Mouse (Mus musculus) midbrain, embryonic 10.5 days (tissue): ENCODE data around the gene Vipr2. TPM values are rescaled to one million over a fixed set of nuclear protein-coding genes. Genes with fewer than 3 reads are reported as not detected.

Source experiments
- DNase-seq: peaks from one replicate; pipeline ENCODE4 v3.0.0-alpha.2; 2017; ENCODE audit warnings: low spot score
- H3K27ac ChIP-seq: fragments of 300-500 bp; sonication (generic); replicated peaks from 2 replicates; pipeline ENCODE4 v1.5.1; 2016; ENCODE audit warnings: mild to moderate bottlenecking
- H3K27me3 ChIP-seq: fragments of 300-500 bp; sonication (generic); 2 replicates; pipeline ENCODE4 v1.6.1; 2016; ENCODE audit warnings: low read depth, mild to moderate bottlenecking; ENCODE audit not compliant: poor library complexity, severe bottlenecking
- H3K36me3 ChIP-seq: fragments of 300-500 bp; sonication (generic); 2 replicates; pipeline ENCODE4 v1.6.1; 2016; ENCODE audit warnings: mild to moderate bottlenecking, moderate library complexity
- H3K4me1 ChIP-seq: fragments of 300-500 bp; sonication (generic); 2 replicates; pipeline ENCODE4 v1.6.1; 2016
- H3K4me3 ChIP-seq: fragments of 300-500 bp; sonication (generic); 2 replicates; pipeline ENCODE4 v1.5.1; 2016; ENCODE audit warnings: mild to moderate bottlenecking, moderate library complexity
- H3K9me3 ChIP-seq: fragments of 300-500 bp; sonication (generic); replicated peaks from 2 replicates; pipeline ENCODE4 v1.6.1; 2016; ENCODE audit warnings: mild to moderate bottlenecking
- WGBS: fragments of 180-500 bp; shearing (Covaris S2); methylation state at CpG from one replicate; pipeline ENCODE4 v1.1.7; 2016; 5-methylcytosine and 5-hydroxymethylcytosine counted together
- polyA plus RNA-seq: library from polyadenylated mRNA; unstranded; fragments of >200 nt; fragmentation: Nextera tagmentation; extraction: Ambion mirVana; gene quantifications from 2 replicates; pipeline ENCODE4 v1.2.1, GENCODE M21; 2016

Vipr2 gene
- polyA plus RNA-seq, 1 experiment from 2014 or later, result 2.9 TPM

DNA sequence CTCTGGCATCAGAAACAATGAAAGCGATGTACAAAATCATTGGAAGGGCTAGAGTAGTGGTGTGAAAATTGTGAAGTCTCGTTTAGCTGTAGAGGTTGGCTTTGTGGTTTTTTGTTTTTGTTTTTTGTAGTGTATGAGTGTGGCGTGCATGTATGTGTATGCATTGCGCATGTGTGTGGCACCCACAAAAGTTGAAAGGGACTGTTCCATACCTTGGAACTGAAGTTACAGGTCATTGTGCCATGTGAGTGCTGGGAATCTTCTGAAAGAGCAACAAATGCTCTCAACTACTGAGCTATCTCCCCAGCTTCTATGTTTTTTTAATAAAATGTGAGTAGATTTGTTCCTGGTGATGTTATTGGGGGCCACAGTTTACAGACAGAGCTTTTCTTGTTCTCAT, 14.5 kb upstream of the Vipr2 start:
- Histone ChIP-seq H3K9me3 (peaks cover 51% of the 10 kb centered on the region), H3K4me1 (no peaks in the 10 kb centered on the region), H3K36me3 (peaks cover 45% of the 10 kb centered on the region), H3K4me3 (no peak overlapping the region), H3K27ac (no peak overlapping the region), H3K27me3 (no peaks in the 10 kb centered on the region)
- DNase-seq, result no peak
- 95% methylated on average over 4 of the region's 4 CpGs for WGBS

DNA sequence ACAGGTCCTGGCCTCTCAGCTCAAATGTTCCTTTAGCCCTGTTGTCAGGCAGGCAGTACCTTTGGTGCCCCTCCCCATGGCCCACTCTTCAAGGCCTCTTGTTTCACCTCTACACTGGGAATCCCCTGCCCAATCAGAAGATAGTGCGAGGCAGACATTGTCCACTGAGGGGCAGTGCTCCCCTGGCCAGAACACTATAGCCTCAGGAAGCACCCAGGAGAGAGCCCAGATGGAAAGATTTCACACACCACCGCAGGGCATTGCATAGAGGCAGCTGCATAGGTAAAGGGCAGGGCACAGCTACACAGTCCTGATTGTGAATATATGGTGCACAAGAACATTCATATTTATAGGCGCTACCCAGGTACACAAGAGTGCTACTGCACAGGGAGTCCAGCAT, 6.5 kb upstream of the Vipr2 start:
- no peak overlapping the region for H3K4me3 ChIP-seq
- H3K27ac ChIP-seq, result no peak overlapping the region
- no peaks in the 10 kb centered on the region for H3K9me3 ChIP-seq
- H3K36me3 ChIP-seq, result no peaks in the 10 kb centered on the region
- H3K27me3 ChIP-seq, result peaks cover 10% of the 10 kb centered on the region
- peak; percentile 62 for DNase-seq
- H3K4me1 ChIP-seq, result no peaks in the 10 kb centered on the region
- WGBS, result 23% methylated on average over 3 of the region's 3 CpGs

DNA sequence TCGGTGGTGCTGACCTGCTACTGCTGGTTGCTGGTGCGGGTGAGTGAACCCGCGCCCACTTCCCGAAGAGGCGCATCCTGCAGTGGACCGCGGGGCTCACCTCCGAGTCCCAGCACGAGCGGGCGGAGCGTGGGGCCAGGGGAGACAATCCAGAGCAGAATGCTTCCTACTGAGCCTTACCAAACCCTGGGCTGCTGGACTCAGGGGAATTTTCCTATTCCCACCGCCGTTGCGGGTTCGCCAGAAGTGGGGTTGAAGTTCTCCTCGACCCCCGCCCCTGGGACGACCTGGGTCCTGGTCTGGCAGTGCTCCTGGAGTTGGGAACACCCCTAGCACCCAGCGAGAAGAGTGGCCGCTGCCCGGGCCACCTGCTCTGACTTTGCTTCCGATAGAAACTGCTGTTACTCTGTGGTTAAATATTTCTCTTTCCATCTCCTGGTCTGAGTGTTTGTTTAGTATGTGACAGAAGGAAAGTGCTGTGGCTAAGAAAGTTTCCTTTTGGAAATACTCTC, 385 bp downstream of the Vipr2 start:
- Histone ChIP-seq H3K36me3 (no peaks in the 10 kb centered on the region), H3K4me1 (peaks cover 17% of the 10 kb centered on the region), H3K4me3 (peak overlapping the region; percentile 72), H3K27ac (peak overlapping the region; percentile 88), H3K9me3 (no peaks in the 10 kb centered on the region), H3K27me3 (peaks cover 40% of the 10 kb centered on the region)
- under 1% methylated on average over 24 of the region's 24 CpGs for WGBS
- DNase-seq, result no peak

DNA sequence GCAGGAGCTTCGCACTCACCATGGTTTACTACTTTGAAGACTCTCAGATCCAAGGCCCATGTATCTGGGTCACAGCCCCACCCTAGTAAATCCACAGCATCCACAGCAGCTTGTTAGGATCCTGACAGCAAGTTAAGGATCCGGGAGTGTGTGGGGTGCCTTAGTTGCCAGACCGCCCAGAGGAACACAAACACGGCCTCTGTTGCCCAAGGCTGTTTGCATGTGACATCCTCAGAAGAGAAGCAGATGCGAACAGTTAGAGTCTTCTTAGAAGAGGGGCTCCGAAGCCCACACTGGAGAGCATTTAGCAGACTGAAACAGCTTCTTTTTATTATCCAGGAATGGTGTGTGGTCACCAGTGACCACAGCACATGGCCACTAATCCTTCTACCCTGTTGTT, 5.6 kb downstream of the Vipr2 start:
- DNase-seq, result peak; percentile 2
- Histone ChIP-seq H3K4me1 (peaks cover 5% of the 10 kb centered on the region), H3K9me3 (no peaks in the 10 kb centered on the region), H3K27me3 (peaks cover 15% of the 10 kb centered on the region), H3K36me3 (no peaks in the 10 kb centered on the region), H3K27ac (no peak overlapping the region), H3K4me3 (no peak overlapping the region)
- 84% methylated on average over 6 of the region's 6 CpGs for WGBS

DNA sequence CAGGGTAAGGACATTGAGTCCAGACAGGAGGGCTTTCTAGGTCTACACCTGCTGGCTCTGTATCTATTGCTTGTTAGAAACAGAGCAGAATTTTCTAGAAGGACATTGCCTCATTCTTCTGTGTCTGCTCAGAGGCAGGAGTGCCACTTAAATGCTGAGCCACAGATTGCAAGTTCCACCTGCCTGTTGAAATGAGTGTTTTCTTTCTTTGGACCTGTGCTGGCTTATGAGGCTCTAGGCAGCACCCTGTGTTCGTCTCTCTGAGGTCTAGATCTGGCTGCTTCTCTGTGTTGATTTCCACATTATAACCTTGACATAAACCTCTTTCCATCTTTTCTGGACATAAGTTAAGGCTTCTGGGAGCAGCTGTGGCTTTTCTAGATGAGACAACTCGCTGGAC, 6.8 kb downstream of the Vipr2 start:
- WGBS, result 91% methylated on average over 2 of the region's 2 CpGs
- no peak overlapping the region for H3K4me3 ChIP-seq
- no peaks in the 10 kb centered on the region for H3K36me3 ChIP-seq
- H3K4me1 ChIP-seq, result no peaks in the 10 kb centered on the region
- H3K27ac ChIP-seq, result no peak overlapping the region
- H3K27me3 ChIP-seq, result peaks cover 3% of the 10 kb centered on the region
- no peaks in the 10 kb centered on the region for H3K9me3 ChIP-seq
- no peak for DNase-seq

DNA sequence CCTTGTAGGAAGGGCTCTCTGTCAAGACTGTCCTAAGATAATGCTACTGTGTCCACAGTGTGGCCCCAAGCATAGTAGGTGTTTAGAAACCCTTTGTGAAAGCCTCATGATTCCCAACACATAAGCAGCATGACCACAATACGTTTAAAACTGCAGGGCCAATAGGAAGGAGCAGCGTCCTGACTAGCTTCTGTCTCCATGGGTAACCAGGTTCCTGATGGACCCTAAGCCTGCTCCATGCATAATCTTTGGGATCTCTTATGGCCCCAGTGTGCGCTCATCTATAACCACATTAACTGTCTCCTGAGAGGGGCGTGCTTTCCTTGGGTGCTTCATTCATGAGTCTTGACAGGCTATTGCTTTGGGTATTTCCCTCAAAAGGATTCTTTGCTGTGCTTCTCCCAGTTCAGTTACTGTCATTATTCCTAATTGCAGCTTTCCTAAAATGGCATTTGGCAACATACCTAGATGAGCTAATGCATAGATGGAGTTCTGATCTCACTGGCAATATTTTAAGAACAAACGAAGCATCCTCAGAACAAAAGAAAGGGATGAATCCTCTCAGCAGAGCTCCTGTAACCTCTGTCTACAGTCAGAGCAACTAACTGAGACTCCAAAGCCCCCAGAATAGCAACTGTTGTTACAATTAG, 9.6 kb downstream of the Vipr2 start:
- no peaks in the 10 kb centered on the region for H3K9me3 ChIP-seq
- DNase-seq, result no peak
- 90% methylated on average over 5 of the region's 5 CpGs for WGBS
- no peak overlapping the region for H3K27ac ChIP-seq
- no peaks in the 10 kb centered on the region for H3K36me3 ChIP-seq
- H3K4me1 ChIP-seq, result no peaks in the 10 kb centered on the region
- no peaks in the 10 kb centered on the region for H3K27me3 ChIP-seq
- no peak overlapping the region for H3K4me3 ChIP-seq

DNA sequence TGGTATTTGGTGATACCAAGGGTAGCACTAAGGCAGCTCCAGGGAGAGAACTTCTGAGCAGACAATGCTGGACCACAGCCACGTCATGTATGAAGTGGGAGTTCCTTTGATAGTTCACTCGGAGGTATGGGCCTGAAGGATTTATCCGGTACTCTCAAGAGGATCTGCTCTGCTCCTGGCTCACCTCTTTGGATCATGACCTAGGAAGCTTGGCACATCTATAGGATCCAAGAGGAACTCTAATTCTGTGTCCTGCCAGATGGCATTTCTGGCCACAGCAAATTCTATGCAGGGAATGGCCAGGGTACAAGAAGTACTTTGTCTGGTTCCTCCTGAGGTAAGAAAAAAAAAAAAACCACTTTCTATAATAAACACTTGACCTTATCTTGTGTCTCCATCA, 12.3 kb downstream of the Vipr2 start:
- Histone ChIP-seq H3K36me3 (no peaks in the 10 kb centered on the region), H3K4me1 (no peaks in the 10 kb centered on the region), H3K27ac (no peak overlapping the region), H3K4me3 (no peak overlapping the region), H3K27me3 (no peaks in the 10 kb centered on the region), H3K9me3 (no peaks in the 10 kb centered on the region)
- DNase-seq, result no peak
- 89% methylated on average over 3 of the region's 3 CpGs for WGBS

DNA sequence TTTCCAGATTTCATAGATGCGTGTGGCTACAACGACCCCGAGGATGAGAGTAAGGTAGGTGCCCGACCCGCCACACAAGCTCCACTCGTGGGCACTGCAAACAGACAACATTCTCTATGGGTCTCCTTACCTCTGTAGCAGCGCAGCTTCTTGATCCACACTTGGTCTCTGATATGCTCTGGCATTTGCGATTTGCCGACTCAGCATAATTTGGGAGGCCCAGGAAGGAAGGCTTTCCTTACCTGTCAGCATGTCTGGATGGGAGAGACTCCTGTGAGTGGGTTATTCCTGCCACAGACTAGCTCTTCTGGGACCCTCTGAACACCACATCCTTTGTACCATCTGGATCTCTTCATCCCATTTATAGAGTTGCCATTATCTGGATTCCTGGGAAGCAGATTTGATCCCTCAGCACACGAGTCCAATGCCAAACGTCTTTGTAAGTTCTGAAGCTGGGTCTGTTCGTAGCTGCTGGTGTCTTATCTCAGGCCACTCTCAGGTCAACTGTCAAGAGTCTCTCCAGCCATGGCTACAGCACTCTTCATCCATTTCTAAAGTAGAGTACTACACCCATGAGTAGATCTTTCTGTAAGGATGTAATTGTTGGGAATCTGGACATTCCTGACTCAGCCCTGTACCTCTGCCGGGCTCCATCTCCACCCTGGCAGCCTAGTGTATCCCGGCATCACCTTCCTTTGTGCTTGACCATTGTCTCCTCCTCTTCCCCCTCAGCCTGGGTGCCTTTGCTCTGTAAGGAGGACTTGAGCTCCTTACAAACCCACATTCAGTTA, 17.4 kb downstream of the Vipr2 start:
- no peak overlapping the region for H3K27ac ChIP-seq
- H3K36me3 ChIP-seq, result no peaks in the 10 kb centered on the region
- no peaks in the 10 kb centered on the region for H3K9me3 ChIP-seq
- H3K27me3 ChIP-seq, result no peaks in the 10 kb centered on the region
- WGBS, result 90% methylated on average over 14 of the region's 14 CpGs
- DNase-seq, result no peak
- H3K4me1 ChIP-seq, result no peaks in the 10 kb centered on the region
- H3K4me3 ChIP-seq, result no peak overlapping the region

DNA sequence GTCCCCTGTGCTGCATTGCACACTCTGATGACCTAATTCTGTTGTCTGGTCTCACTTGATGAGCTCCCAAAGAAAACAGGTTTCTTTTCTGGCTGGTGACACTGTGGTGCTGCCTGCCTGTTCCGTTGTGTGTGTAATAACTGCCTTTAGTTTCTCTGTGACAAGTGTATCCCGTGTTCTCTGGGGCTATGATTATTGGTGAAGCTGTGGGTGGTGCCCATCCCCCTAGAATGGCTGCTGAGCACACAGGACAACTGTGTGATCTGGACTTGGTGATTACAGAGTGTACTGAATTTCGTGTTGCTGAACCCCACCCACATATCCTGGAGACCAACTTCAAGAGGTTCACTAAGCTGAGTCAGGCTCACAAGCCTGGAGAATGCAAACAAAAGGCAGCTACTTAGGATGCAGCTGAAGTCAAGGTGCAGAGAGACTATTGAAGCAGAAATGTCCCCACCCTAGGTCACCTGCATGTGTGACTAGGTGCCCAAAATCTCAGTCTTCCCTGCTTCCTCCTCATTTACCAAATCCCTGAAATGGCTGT, 18.9 kb downstream of the Vipr2 start:
- 74% methylated on average over 3 of the region's 3 CpGs for WGBS

DNA sequence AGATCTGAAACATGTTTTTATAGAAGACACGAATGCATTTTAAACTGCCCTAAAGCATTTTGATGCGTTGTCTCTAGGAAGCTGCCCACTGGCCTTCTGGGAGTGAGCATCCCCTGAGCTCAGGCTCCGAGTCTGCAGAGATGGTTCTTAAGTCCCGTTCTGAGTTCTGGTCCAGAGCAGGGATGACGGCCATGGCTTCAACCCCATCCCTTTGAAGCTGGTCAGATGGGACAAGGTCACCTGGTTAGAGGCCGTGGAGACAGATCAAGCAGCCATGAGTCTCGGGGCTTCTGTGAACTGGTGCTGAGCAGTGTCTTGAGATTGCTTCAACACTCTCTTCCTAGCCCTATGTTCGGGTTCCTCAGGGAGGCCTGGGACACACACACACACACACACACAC, 19.6 kb downstream of the Vipr2 start:
- Histone ChIP-seq H3K27ac (no peak overlapping the region), H3K4me1 (no peaks in the 10 kb centered on the region), H3K27me3 (no peaks in the 10 kb centered on the region), H3K4me3 (no peak overlapping the region), H3K9me3 (no peaks in the 10 kb centered on the region), H3K36me3 (no peaks in the 10 kb centered on the region)
- no peak for DNase-seq
- WGBS, result 90% methylated on average over 7 of the region's 8 CpGs

More for the DNA sequence above, 18.9 kb downstream of the Vipr2 start:
- Histone ChIP-seq H3K4me1 (no peaks in the 10 kb centered on the region), H3K36me3 (no peaks in the 10 kb centered on the region), H3K27ac (no peak overlapping the region), H3K9me3 (no peaks in the 10 kb centered on the region), H3K4me3 (no peak overlapping the region), H3K27me3 (no peaks in the 10 kb centered on the region)
- no peak for DNase-seq

DNA sequence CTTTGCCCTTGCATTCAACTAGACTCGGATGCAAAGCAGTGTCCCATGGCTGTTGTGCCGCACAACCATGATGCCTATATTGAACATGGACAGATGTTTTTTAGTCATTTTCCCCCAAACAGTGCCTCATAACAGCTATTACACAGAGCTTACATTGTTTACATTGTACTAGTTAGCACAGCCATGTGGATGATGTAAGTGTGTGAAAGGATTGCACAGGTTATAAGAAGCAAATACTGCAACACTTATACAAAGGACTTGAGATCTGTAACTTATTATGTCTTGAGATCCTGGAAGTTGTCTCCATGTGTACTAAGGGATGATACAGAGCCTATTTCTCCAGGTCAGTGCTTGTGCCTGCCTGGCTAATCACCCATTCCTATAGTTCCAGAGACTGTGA, 24.4 kb downstream of the Vipr2 start:
- no peaks in the 10 kb centered on the region for H3K9me3 ChIP-seq
- H3K27ac ChIP-seq, result no peak overlapping the region
- no peaks in the 10 kb centered on the region for H3K4me1 ChIP-seq
- DNase-seq, result no peak
- H3K27me3 ChIP-seq, result no peaks in the 10 kb centered on the region
- H3K4me3 ChIP-seq, result no peak overlapping the region
- no peaks in the 10 kb centered on the region for H3K36me3 ChIP-seq
- WGBS, result 97% methylated on average over 2 of the region's 2 CpGs

DNA sequence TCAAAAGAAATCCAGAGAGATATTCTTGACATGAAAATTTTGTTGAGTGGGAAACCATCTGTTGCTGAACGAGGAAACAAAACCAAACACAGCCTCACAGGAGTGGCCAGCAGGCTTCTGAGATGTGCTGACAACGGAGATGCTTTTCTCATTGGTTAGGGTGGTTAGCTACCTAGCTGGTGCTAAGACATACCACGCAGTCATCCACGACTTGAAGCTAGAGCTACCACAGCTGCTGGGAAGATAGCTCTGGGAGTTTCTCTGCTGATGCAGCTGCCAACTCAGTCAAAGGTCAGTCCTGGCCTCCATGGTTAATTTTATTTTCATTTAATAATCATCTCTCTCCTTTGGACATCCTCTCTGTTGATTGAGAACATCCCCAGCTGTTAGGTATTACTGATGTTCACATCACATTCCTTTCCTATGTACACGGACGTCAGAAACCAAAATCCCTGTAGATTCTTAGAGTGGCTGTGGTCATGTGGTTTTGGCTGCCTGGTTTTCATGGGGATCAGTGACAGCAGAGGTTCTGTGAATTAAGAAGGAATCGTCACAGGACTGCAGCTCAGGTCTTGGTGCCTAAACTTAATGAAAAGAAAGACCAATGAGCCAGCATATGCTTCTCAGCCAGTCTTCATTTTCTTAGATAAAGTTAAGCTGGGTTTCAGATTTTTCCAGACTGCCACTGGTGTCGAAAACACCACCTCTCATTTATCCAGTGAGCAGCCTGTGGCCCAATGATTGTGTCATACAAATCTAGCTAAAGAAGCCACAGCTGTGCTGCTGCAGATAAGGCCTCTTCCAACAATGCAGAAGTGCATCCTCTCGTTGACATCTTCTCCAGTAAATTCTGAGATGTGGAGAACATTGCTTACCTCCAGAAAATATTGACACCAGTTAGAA, 32.2 kb downstream of the Vipr2 start:
- H3K27me3 ChIP-seq, result no peaks in the 10 kb centered on the region
- H3K9me3 ChIP-seq, result peaks cover 10% of the 10 kb centered on the region
- no peak overlapping the region for H3K4me3 ChIP-seq
- DNase-seq, result no peak
- no peak overlapping the region for H3K27ac ChIP-seq
- H3K36me3 ChIP-seq, result no peaks in the 10 kb centered on the region
- WGBS, result 84% methylated on average over 9 of the region's 9 CpGs
- no peaks in the 10 kb centered on the region for H3K4me1 ChIP-seq
